Comparison of ENCODE assay signal across 10 mouse cellular contexts in the genomic region with DNA sequence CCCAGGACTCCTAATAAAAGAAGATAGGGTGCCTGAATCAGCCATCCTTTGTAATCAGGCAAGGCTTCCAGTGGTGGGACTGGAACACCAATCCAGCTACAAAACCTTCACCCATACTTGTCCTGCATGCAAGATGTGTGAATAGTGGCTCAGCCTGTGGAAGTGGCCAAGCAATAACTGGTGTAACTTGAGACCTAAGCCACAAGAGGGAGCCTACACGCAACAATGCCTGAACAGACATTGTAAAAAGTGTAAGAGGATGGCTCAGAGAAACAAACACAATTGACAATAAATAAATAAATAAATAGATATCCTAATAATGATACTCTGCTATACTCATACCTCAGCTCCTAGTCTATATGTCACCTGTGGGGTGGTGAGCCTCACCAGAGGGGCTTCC.
DNase-seq lines count a peak whose midpoint lies in the region; ATAC-seq lines count a peak whose summit lies in the region.
"Had no signal": no experiment of that assay in that cellular context is flagged by ENCODE, and none has a peak within 500 bp of the region (broad histone marks: within the 10 kb centered on the region; RNA-seq: fewer than 3 reads in every experiment).

No protein-coding gene starts in this region.

- H3K36me3 ChIP-seq in limb, embryonic 11.5 days (ENCODE audit: control insufficient read depth, insufficient read depth, low read length), result no peaks in the 10 kb centered on the region
- H3K36me3 ChIP-seq: embryonic facial prominence, embryonic 13.5 days; neural tube, embryonic 13.5 days had no signal

- no peaks in the 10 kb centered on the region for H3K4me1 ChIP-seq in limb, embryonic 11.5 days (ENCODE audit: control insufficient read depth, insufficient read depth, low read length)
- H3K4me1 ChIP-seq: embryonic facial prominence, embryonic 13.5 days; neural tube, embryonic 13.5 days had no signal

- no peak for ATAC-seq in limb, embryonic 11.5 days (ENCODE audit: insufficient number of reproducible peaks, low FRiP score, low TSS enrichment, low read depth)

- 26% methylated on average over 1 of the region's 1 CpGs for WGBS in limb, embryonic 11.5 days

- no peak overlapping the region for H3K27ac ChIP-seq in limb, embryonic 11.5 days (replicated peaks; ENCODE audit: low read depth, low read length)
- H3K27ac ChIP-seq: embryonic facial prominence, embryonic 13.5 days; neural tube, embryonic 13.5 days had no signal

- peak; percentile 5 to 6 for DNase-seq in frontal cortex, postnatal 14 days (ENCODE audit: low spot score in 2 of 2)
- DNase-seq in frontal cortex, postnatal 25 days (ENCODE audit: low spot score in 2 of 2), result no peak
- peak; percentile 1 for DNase-seq in MEL-GATA-1-ER (ENCODE audit: extremely low read depth, low read depth)
- peak; percentile 19 to 38 for DNase-seq in frontal cortex, postnatal 36 days (ENCODE audit: low spot score in 2 of 2)
- DNase-seq in limb, embryonic 11.5 days (ENCODE audit: low spot score), result peak; percentile 21
- DNase-seq in urinary bladder, adult 18-20 months (ENCODE audit: low spot score in 2 of 2), result no peak
- DNase-seq in lung, postnatal 25 days (ENCODE audit: low spot score), result no peak
- DNase-seq in thymus, adult 18-20 months, result no peak

- H3K27me3 ChIP-seq in limb, embryonic 11.5 days (ENCODE audit: control insufficient read depth, insufficient read depth, low read length), result no peaks in the 10 kb centered on the region
- H3K27me3 ChIP-seq: embryonic facial prominence, embryonic 13.5 days; neural tube, embryonic 13.5 days had no signal

- H3K4me3 ChIP-seq in limb, embryonic 11.5 days (ENCODE audit: low read depth, low read length), result no peak overlapping the region
- H3K4me3 ChIP-seq: embryonic facial prominence, embryonic 13.5 days; neural tube, embryonic 13.5 days had no signal

- no peaks in the 10 kb centered on the region for H3K9me3 ChIP-seq in limb, embryonic 11.5 days (ENCODE audit: control insufficient read depth, low read length)
- H3K9me3 ChIP-seq: embryonic facial prominence, embryonic 13.5 days; neural tube, embryonic 13.5 days had no signal

- H3K4me2 ChIP-seq in limb, embryonic 11.5 days (ENCODE audit: low read depth, severe bottlenecking), result no peak overlapping the region
- H3K4me2 ChIP-seq: embryonic facial prominence, embryonic 13.5 days; neural tube, embryonic 13.5 days had no signal

- H3K9ac ChIP-seq in limb, embryonic 11.5 days (ENCODE audit: low read length), result no peak overlapping the region
- H3K9ac ChIP-seq: embryonic facial prominence, embryonic 13.5 days; neural tube, embryonic 13.5 days had no signal

Comparison
In these comparisons a context has a peak if more than half of its experiments do, and no peak if none do; other contexts are left out.
1. DNase-seq: peak in frontal cortex, postnatal 14 days (2 of 2), MEL-GATA-1-ER (single experiment), frontal cortex, postnatal 36 days (2 of 2) and limb, embryonic 11.5 days (single experiment); none in frontal cortex, postnatal 25 days (0 of 2), urinary bladder, adult 18-20 months (0 of 2), lung, postnatal 25 days (single experiment) and thymus, adult 18-20 months (0 of 2).